In the genomic region with DNA sequence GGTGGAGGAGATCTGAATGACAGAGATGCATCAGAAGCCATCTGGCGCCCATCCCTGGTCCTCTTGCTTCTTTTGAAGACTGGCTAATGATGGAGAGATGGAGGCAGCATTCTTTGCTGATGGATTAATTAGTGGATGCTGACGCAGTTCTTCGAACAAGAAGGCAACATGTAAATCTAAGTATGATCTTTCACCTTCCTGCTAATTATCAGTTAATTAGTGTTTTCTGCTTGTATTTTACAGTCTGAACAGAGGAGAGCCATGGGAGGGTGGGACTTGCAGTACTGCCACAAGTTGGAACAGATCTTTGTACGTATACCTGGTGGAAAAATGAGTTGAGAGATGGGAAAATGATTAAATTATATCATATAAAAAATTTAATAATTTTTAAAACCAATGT, we compare ENCODE assay signal across 28 mouse cellular contexts.
"Had no signal": no experiment of that assay in that cellular context is flagged by ENCODE, and none has a peak within 500 bp of the region (broad histone marks: within the 10 kb centered on the region; RNA-seq: fewer than 3 reads in every experiment).

No protein-coding gene starts in this region.

- ATAC-seq: hindbrain, postnatal 0 days; intestine, embryonic 16.5 days had no signal

- H3K4me3 ChIP-seq: heart, adult 2 months; heart, embryonic 13.5 days; heart, embryonic 15.5 days; hindbrain, embryonic 13.5 days; hindbrain, embryonic 15.5 days; kidney, embryonic 15.5 days; left cerebral cortex, adult 2 months; limb, embryonic 10.5 days; limb, embryonic 12.5 days; liver, embryonic 13.5 days; liver, embryonic 15.5 days had no signal

- H3K4me2 ChIP-seq: heart, embryonic 11.5 days; heart, embryonic 13.5 days; heart, embryonic 15.5 days; hindbrain, embryonic 13.5 days; hindbrain, embryonic 15.5 days; kidney, embryonic 15.5 days; limb, embryonic 12.5 days; liver, embryonic 11.5 days; liver, embryonic 13.5 days; liver, embryonic 15.5 days had no signal

- DNase-seq: gastrocnemius, postnatal 14 days; gastrocnemius, postnatal 36 days; heart, adult 11 months; heart, adult 2 months; heart, postnatal 14 days; heart, postnatal 36 days; kidney, adult 11 months; kidney, adult 2 months; kidney, adult 9 months; kidney, postnatal 14 days; kidney, postnatal 36 days; layer of hippocampus, adult 9-11 months; liver; liver, embryonic 13.5 days had no signal

- H3K9ac ChIP-seq: heart, embryonic 13.5 days; heart, embryonic 15.5 days; hindbrain, embryonic 13.5 days; hindbrain, embryonic 15.5 days; kidney, embryonic 15.5 days; limb, embryonic 12.5 days; liver, embryonic 13.5 days; liver, embryonic 15.5 days had no signal

- H3K27ac ChIP-seq: heart, adult 2 months; heart, embryonic 13.5 days; heart, embryonic 15.5 days; hindbrain, embryonic 13.5 days; hindbrain, embryonic 15.5 days; hindbrain, postnatal 0 days; kidney, embryonic 15.5 days; kidney, postnatal 0 days; left cerebral cortex, adult 2 months; limb, embryonic 10.5 days; limb, embryonic 12.5 days; liver, embryonic 13.5 days; liver, embryonic 15.5 days had no signal

- H3K36me3 ChIP-seq: heart, embryonic 13.5 days; heart, embryonic 15.5 days; hindbrain, embryonic 13.5 days; hindbrain, embryonic 15.5 days; kidney, embryonic 15.5 days; limb, embryonic 10.5 days; limb, embryonic 12.5 days; liver, embryonic 13.5 days; liver, embryonic 15.5 days had no signal

- H3K9me3 ChIP-seq: heart, embryonic 13.5 days; heart, embryonic 15.5 days; hindbrain, embryonic 13.5 days; hindbrain, embryonic 15.5 days; kidney, embryonic 15.5 days; limb, embryonic 10.5 days; limb, embryonic 12.5 days; liver, embryonic 13.5 days; liver, embryonic 15.5 days had no signal

- H3K4me1 ChIP-seq: heart, embryonic 15.5 days; hindbrain, embryonic 13.5 days; hindbrain, embryonic 15.5 days; kidney, embryonic 15.5 days; limb, embryonic 12.5 days; liver, embryonic 13.5 days; liver, embryonic 15.5 days had no signal

- H3K27me3 ChIP-seq: heart, embryonic 13.5 days; heart, embryonic 15.5 days; hindbrain, embryonic 13.5 days; hindbrain, embryonic 15.5 days; kidney, embryonic 15.5 days; limb, embryonic 12.5 days; liver, embryonic 13.5 days; liver, embryonic 15.5 days had no signal
